Mouse (Mus musculus) erythroblast, adult 5-6 weeks (primary cell): Measurements from ENCODE around the gene Rbpj. TPM values are rescaled to one million over a fixed set of nuclear protein-coding genes. Genes with fewer than 3 reads are reported as not detected.

Source experiments
- ATAC-seq: replicated peaks from 2 replicates; pipeline ENCODE4 v1.8.0; 2016; ENCODE audit warnings: moderate number of reproducible peaks, mild to moderate bottlenecking, moderate TSS enrichment, inconsistent platforms; ENCODE audit not compliant: poor library complexity, low FRiP score, severe bottlenecking
- total RNA-seq, 2 experiments: library from RNA; stranded (forward) in 1 of 2; stranded (reverse) in 1 of 2; fragments of 150-400 nt in 1 of 2; fragments of 200-764, 138-1000 nt in 1 of 2; gene quantifications; 2 replicates each; pipeline versions ENCODE4 v1.2.3 to v1.2.4; 2015 to 2017; ENCODE audit warnings: low replicate concordance in 2 of 2

Rbpj gene
- total RNA-seq, 2 experiments from 2014 or later, result 9.6 to 15.2 TPM

- no peak for ATAC-seq
Measured at GRCm38 (mm10) chr5:53467602-53468001, 1.6 kb downstream of the Rbpj start.

GRCm38 (mm10) chr5:53468366-53468765, 2.4 kb downstream of the Rbpj start:
- ATAC-seq, result no peak

DNA sequence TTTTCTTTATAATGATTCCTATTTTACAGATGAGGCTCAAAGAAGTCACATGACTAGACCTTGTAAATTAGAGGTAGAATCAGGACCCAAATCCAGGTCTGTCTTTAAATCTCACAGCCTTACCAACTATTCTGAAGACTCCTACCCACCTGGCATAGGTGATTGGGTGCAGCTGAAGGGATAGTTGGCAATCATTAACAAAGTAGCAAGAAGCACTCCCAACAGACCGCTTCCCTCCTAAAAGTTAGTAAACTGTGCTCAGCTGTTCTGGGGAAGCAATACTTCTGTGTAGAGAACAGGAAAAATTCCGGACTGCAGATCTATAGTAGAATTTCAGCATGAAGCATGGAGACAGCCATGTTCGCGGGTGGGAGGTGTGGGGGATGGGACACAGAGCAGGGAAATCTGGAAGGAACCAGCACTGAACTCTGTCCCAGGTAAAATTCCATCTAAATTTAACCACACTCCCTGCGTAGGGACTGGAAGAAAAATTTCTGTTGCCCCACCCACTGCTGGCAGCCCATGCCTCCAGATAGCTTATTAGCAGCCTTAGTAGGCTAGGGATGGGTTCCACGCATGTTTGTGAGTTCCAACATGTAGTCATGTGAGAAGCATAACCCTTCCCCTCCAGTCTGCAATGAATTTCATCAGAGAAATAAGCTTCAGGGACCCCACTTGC, 3.3 kb downstream of the Rbpj start:
- no peak for ATAC-seq

GRCm38 (mm10) chr5:53469777-53470131, 3.8 kb downstream of the Rbpj start:
- ATAC-seq, result no peak

- ATAC-seq, result no peak
Measured at GRCm38 (mm10) chr5:53470141-53471079, 4.5 kb downstream of the Rbpj start.

GRCm38 (mm10) chr5:53472485-53472884, 6.5 kb downstream of the Rbpj start:
- ATAC-seq, result no peak

- ATAC-seq, result no peak
Measured at GRCm38 (mm10) chr5:53479161-53479560, 13.2 kb downstream of the Rbpj start.

- no peak for ATAC-seq
Measured at GRCm38 (mm10) chr5:53479891-53480290, 13.9 kb downstream of the Rbpj start.

DNA sequence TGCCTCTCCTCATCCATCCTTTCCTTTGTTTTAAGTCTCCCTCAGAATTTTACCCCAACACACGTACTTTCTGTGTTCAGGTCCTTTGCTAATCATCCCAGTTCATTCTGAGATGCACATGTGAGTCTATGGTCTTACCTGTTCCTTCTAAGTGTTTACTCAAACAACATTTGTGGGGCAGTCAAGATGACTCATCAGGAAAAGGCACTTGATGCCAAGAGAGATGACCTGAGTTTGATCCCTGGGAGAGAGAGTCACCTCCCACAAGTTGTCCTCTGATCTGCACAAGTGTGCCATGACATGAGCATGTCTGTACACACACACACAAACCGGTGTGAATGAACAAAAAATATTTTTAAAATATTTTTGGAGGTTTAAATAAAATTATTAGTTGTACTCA, 15.1 kb downstream of the Rbpj start:
- no peak for ATAC-seq

GRCm38 (mm10) chr5:53485069-53485628, 19.2 kb downstream of the Rbpj start:
- ATAC-seq, result no peak

- no peak for ATAC-seq
Measured at GRCm38 (mm10) chr5:53485934-53486475, 20.1 kb downstream of the Rbpj start.

DNA sequence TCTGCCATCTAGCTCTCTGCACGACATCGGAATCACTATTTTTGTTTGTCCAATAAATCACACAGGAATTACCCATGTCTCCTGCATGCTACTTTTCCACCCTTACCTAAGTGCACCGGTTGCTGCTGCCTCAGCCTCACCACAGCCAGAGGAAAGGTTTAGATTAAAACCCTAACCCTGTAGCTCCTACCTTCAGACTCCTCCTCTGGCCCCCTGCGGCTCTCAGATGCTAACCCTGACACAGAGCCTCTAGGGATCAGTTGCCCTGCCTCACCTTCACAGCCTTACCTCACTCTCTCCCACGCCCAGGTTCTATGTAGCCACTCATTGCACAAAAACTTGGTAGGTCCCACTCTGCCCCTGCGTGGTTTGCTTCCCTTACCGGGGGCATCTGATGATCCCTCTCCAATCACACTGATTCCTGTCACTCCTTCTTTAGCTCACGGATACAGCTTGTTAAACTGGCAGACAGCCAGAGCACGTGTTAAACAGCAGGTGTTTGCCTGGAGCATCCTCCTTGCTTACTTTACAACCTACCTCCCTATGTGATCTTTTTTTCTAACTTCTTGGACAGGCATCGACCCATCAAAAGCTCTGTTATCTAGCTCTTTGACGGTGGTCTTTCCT, 21.1 kb downstream of the Rbpj start:
- ATAC-seq, result no peak

- ATAC-seq, result no peak
Measured at GRCm38 (mm10) chr5:53490697-53491099, 24.7 kb downstream of the Rbpj start.

DNA sequence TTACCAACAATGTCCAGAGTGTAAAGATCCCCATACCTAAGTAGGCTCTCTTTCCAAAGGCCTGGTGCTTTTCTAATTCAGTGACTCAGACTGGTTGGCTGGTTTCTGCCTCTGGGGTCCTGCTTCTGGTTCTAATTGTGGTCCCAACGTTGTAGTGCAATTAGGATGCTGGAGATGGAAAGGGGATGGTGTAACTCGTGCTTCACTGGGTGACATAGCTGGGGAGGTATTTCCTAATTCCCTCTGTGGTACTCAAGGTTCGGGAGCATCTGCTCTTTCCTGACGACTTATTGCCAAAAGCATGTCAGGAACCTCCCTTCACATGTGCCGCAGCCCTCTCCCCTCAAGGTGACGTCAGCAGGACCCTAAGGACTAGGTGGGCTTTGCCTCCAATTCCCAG, 27.8 kb downstream of the Rbpj start:
- no peak for ATAC-seq

GRCm38 (mm10) chr5:53494536-53495159, 28.7 kb downstream of the Rbpj start:
- ATAC-seq, result no peak

- ATAC-seq, result no peak
Measured at GRCm38 (mm10) chr5:53496846-53497549, 31.0 kb downstream of the Rbpj start.

- no peak for ATAC-seq
Measured at GRCm38 (mm10) chr5:53499571-53499970, 33.6 kb downstream of the Rbpj start.

DNA sequence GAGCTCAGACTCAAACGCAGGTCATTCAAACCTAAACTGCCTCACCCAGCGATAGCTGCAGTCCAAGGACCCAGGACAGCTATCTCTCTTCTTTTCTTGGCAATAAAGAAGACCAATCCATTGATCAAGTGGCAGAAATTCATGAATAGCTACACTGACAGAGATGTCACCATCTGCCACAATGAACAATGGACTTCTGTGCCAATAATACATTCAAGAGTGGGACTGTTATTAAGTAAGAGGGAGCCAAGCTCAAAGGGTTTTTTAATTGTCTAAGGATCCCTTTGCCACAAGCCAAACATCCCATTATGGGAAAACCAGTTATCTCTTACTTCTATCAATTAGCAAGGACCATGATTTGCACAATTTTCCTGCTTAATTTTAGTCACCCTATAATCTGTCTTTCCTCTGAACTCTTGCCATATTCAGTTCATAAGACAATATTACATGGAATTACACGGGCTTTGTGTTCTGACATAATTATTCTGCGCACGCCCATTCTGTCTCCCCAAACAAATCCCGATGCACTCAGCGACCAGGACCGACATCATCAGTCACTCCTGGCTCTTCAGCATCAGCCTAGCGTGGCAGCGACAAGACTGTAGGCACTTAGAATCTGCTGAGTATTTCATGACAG, 34.7 kb downstream of the Rbpj start:
- ATAC-seq, result no peak

DNA sequence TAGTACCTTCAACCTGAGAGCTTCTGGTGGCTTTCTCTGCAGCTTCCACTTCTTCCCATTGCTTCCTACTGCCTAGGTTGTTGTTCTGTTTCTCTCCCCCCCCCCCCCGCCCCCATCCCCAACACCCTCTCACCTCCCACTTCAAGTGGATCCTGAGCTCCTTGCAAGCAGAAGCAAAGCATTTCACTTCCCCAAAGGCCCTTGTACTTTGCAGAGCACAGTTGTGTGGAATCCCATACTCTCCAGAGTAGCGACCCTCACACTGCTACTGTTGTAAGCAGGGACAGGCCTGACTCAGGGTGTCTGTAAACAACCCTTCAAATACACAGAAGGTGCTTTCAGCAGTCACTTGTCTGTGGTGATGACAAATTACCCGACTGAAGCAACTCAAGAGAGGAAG, 37.3 kb downstream of the Rbpj start:
- ATAC-seq, result no peak
